Mouse (Mus musculus): Measurements from ENCODE around the gene Ptpn12.

Gene Ptpn12

DNA sequence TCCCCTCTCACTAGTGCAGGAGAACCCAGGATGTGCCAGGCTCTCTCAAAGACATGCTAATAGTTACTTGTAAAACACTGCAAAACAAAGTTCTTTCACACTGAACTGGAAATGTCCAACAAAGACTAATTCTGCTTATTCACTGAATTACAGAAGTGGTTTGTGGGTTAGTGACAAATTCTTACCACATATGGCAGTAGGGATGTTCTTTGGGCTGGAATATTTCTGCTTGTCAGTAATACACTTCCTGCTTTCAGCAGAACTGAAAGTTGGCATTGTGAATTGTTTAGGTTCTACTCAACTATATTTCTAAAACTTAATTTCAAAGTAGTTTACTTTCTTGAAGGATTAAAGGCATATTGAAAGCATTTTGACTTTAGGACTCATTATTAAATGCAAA lies 25.5 kb downstream of the Ptpn12 start:
- no peak for DNase-seq (ENCODE audit: low spot score in 2 of 2)

DNA sequence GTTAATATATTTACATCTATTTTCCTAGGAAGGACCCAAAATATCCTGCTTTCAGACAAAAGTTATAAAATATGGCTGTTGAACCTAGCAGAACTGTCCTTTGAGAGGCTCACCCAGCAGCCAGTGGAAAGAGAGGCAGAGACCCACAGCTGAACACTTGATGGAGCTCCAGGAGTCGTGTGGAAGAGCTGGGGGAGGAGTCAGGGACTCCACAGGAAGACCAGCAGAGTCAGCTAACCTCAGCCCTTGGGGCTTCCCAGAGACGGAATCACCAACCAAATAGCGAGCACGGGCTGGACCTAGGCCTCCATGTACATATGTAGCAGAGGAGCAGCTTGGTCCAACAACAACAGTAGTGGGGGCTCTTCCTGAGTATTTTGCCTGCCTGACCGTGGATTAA lies 38.6 kb downstream of the Ptpn12 start:
- no peak for DNase-seq (ENCODE audit: low spot score in 2 of 2)

DNA sequence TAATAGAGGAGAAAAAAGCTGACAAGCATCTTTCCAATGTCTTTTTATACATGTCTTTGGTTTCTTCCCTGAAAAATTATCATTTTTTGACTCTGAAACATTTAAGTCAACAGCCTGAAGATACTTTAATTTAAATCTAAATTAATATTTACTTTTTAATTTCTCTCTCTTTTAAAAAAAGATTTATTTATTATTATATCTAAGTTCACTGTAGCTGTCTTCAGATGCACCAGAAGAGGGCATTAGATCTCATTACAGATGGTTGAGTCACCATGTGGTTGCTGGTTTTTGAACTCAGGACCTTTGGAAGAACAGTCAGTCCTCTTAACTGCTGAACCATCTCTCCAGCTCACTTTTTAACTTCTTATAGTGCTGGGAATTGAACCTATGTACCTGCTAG lies 44.8 kb downstream of the Ptpn12 start:
- no peak for DNase-seq (ENCODE audit: low spot score in 2 of 2)

DNA sequence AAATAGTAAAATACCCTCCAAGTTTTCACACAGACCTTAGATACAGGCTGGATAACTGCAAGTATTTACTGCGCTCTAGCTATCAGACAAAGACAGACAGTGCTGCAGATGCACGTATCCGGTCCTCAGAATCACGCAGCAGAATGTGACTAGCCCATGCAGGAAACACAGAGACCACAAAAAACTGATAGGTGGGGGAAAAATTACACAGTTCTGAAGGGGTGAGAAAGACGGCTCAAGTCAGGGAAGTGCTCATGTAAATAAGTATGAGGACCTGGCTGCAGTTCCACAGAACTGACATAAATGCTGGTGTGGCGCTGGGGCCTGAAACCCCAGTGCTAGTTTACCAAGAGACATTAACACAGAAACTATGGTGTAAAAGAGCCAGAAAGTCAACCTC lies 53.0 kb downstream of the Ptpn12 start:
- no peak for DNase-seq (ENCODE audit: low spot score in 2 of 2)

DNA sequence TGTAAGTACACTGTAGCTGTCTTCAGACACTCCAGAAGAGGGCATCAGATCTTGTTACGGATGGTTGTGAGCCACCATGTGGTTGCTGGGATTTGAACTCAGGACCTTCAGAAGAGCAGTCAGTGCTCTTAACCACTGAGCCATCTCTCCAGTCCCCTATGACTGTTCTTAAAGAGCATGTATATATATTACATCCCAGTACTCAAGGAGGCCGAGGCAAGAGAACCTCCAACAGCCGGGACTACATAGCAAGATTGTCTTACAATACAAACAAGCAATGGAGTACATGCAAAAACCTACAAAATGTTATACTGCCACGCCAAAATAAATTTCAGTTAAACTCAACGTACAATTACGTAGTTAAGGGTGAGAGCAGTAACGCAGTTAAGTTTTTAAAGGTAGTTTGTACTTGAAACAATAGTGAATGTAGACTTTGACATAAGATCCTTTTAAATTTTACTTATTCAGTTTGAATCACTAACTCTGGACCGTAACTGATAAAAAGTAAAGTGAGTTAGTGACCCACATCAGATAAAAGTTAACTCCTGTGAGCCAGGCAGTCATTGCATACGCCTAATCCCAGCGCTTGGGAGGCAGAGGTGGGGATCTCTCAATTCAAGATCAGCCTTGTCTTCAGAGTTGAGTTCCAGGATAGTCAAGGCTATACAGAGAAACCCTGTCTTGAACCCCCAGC lies 53.9 kb downstream of the Ptpn12 start:
- DNase-seq (ENCODE audit: low spot score in 2 of 2) = no peak

DNA sequence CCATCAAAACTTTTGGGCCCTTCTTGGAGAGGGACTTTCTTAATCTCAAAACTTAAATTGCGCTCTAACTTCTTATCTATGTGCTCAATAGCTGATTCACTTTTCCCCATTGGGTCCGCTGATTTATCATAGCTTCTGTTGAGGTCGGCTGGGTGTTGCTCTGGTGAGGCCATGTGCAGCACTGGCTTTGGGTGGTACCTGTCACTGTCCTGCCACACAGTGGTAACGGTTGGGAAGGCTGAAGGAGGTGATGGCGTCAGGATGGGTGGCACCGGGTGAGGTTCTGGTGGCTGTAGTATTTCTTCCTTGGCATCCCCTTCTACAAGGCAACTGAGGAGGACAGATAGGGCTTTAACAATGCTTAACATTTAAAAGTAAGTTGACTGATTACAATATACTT lies 57.3 kb downstream of the Ptpn12 start:
- DNase-seq (ENCODE audit: low spot score in 2 of 2) = no peak

DNA sequence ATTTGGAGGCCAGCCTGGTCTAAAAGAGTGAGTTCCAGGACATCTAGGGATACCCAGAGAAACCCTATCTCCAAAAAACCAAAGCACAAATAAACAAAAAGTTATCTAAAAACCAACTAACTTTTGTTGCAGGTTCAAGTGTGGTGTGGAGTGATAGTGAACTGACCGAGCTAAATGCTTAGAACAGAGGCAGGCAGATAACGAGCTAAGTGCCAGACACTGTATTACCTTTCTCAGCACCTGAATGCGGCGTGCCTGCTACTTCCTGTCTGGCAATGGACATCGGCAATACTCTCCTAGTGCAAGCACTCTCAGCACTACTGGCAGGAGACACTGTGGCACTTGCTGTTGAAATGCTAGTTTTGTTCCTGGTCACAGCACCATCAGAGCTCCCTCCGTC lies 58.2 kb downstream of the Ptpn12 start:
- no peak for DNase-seq (ENCODE audit: low spot score in 2 of 2)

DNA sequence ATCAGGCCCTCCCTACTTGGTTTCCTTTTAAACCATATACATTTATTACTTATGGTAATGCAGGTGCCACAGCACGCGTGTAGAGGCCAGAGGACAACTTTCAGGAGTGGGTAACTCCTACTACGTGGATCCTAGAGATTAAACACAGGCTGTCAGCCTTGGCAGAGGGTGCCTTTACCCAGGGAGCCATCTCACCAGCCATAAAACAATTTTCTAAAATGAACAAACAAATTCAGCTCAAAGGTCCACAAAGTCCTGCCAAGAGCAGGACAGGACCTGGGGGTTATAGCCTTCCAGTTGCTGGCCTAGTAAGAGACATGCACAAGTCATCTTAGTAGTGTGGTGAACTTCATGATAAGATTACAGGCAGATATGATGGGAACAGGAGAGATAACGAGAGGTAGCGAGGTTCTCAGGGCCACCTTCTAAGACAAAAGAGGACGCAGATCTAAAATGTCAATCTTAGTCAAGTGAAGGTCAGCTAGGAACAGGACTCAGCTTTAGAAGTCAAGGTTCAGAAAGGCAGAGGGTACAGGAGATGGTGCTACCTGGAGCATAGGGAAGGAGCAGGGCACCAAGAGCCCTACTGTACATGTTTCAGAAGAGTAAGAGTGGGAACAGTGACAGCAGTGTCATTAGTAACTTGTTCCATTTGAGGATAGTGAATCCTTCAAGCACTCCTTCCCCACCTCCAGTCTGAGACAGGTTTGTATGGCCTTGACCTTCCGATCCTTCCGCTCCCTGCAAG lies 65.5 kb downstream of the Ptpn12 start:
- DNase-seq (ENCODE audit: low spot score in 2 of 2) = no peak

DNA sequence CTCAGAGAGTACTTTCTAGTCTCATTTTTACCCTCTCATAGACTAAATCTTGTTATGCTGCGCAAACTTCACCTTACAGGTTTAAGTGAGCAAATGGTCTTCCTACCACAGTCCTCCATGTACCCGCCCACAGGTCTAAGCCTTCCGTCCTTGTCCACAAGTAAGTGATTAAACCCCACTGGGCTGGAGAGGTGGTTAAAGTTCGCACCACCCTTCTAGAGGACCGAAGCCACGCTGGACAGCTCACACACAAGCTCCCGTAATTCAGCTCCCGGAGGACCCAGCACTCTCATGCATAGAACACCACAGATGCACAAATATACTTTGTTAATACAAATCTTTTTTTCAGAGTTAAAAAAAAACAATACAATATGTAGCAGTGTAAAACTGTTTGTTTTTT lies 69.4 kb downstream of the Ptpn12 start:
- no peak for DNase-seq (ENCODE audit: low spot score in 2 of 2)

DNA sequence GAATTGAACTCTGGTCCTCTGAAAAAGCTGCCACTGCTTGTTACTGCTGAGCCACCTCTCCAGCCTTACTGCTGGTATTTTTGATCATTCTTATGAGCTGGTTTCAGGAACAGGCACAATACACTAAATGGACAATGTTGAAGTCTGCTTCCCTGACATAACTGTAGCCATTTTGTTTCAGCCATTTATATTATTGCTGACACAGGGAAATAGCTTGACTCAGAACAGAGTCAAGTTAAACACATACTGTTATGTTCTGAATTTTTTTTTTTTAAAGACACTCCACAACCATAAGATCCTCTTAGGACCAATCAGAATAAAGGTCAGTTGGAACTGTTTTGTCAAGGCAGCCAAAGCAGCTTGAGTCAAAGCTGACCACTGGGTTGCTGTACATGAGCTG lies 72.2 kb downstream of the Ptpn12 start:
- DNase-seq (ENCODE audit: low spot score in 2 of 2) = no peak

DNA sequence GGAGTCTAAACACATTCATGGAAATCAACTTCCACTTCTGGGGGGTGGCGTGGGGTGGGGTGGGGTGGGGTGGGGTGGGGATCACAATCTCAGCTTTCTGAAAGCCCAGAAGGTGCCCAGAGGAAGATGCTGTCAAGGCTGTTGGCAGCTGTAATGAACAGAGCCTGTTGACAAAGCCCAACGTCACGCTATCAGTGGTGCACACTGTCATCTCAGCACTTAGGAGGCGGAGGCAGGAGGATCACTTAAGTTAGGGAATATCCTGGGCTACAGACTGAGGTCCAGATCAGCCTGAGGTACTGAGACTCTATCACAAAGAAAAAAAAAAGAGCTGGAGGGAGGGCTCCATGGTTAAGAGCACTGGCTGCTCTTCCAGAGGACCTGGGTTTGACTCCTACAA lies 81.0 kb downstream of the Ptpn12 start:
- DNase-seq (ENCODE audit: low spot score in 2 of 2) = no peak

DNA sequence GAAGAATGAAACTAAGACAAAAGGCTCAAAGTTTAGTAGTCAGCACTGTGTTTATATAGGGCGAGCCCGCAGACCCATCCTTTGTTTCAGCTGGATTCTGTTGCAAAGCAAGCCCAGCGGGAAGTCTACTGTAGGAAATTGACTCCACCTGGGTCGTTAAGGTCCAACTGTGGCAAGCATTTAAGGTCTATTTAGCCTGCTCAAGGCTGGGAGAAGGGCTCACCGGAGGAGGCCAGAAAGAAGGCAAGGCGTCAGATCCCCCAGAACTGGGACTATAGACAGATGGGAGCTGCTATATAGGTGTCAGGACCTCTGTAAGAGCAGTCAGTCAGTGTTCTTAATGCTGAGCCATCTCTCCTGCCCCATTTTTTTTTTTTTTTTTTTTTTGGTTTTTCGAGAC lies 81.7 kb downstream of the Ptpn12 start:
- DNase-seq (ENCODE audit: low spot score in 2 of 2) = no peak

DNA sequence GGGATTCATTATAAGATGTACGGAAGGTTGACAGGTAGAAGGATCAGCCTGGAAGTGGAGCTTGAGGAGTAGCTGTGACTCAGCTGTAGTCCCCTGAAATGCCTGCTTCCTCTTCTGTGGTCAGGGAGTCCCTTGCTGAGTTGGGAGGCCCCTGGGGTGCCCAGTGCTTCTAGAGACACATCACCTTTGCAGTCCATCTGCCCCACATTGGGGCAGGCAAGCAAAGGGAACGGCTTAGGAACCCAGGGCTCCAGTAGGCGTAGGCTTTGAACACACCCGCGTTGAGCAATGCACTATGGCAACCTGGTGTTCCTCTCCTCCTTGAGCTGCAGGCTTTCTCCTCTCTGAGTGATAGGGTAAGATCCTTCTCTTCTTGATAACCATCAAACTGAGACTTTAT lies 82.6 kb downstream of the Ptpn12 start:
- no peak for DNase-seq (ENCODE audit: low spot score in 2 of 2)

DNA sequence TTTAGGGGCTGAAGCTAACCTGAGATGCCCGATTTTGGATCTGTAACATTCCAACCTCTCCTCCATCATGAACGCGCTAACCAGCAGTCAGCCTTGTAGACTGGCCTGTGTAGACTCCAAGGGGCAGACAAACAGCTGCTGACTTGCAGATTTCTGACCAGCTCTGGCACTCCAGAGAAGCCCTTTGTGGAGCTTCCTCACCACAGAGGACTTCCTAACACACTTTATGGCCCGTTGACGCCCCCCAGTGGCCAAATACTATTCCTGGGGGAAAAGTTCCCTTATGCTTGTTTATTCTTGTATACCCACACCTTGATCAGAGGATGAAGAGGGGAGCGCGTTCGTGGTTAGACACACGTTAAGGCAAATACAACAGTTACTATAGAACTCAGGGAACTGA lies 86.7 kb downstream of the Ptpn12 start:
- peak in 1 of 2 experiments; percentile 8 for DNase-seq (ENCODE audit: low spot score in 2 of 2)

DNA sequence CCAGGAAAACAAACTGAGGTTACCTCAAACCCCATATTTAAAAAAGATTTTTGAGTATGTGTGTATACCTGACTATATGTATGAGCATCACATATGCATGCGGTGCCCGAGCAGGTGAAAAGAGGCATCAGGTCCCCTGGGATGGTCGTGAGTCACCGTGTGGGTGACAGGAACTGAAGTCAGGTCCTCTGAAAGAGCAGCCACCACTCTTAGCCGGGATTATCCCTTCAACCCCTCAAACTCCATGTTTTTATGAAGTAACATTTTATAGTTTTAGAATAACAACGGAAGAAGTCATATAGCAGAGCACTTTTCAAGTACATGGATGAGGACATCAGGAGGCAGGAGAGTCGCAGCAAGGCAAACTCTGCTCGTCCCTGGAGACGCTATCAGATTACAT lies 87.2 kb downstream of the Ptpn12 start:
- DNase-seq (ENCODE audit: low spot score in 2 of 2) = no peak

DNA sequence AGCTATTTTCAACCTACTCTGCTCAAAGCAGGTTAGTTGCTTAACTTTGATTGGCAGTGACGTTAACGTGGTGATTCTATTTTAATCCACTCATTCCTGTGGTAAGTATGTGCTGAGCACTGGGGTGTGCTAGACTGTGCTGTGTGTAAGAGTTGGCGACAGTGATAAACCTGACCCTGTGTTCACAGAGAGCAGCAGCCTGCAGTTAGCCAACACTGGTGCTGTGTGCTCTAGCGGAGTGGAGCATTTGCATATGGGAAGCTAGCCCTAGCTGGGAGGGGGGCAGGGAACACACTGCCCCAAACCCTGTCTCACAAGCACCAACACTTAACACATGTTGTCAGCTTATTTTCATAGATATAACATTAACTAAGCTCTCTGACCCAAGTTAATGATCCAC lies 87.8 kb downstream of the Ptpn12 start:
- DNase-seq (ENCODE audit: low spot score in 2 of 2) = no peak

DNA sequence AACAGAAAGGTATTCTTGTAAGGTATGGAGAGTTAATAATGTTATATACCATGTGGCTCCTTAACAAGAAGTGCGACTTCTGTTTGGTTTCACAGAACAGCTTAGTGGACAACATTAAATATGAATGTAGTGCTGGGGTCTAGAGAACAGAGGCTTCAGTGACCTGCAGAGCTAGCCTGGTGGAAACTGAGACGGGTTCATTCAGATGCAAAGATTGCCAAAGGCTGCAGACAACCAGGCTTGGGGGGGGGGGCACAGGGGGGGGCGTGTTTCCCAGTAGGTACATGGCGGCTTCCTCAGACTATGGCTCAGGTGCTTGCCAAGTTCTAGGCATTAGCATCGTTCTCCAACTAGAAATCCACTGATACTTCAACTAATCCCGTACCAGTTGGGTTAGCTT lies 91.3 kb downstream of the Ptpn12 start:
- no peak for DNase-seq (ENCODE audit: low spot score in 2 of 2)

DNA sequence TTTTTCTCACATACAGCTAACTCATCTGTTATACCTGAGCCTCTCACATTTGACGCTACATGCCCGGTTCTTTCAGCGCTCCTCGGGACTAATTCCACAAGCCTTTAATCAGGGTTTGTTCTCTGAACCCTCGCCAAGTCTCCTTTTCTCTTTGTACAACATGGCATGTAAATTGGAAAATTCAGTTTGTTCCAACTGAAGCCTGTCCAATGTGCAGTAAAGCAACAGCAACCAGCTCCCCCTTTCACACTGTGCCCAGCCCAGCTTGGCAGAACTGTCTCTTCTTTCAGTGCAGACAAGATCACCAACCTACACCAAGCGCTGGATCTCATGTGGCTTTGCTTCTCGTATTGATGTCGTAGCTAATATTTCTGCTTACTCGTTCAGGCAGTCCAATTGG lies 92.4 kb downstream of the Ptpn12 start:
- no peak for DNase-seq (ENCODE audit: low spot score in 2 of 2)

DNA sequence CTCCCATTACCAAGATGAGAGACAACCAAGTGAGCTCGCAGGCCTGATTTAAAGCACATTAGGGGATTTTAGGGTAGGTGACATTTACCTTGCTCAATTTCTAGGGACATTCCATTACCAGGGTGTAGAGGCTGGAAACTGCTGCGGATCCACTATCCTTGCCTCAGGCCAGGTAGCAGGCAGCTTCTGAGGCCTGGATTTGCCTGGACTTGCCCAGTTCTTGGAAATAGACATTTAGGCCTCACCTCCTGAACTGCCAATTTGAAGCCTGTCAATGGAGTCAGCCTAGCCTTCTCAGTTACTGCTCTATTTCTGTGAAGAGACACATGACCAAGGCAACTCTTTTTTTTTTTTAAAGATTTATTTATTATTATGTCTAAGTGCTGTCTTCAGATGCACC lies 94.8 kb downstream of the Ptpn12 start:
- DNase-seq (ENCODE audit: low spot score in 2 of 2) = no peak

DNA sequence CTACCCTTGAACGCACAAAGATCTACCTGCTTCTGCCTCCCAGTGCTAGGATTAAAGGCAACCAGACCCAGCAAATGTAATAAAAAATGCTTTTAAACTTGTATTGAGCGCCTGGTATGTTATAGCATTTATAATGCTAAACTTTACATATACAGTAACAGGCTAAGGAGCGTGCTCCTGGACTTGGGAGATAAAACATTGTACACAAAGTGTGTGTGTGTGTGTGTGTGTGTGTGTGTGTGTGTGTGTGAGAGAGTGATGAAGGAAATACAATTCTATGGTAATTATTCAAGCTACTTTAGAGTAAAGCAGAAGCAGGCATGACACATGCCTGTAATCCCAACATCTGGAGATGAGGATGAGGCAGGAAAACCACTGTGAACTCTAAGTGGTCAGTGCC lies 99.4 kb downstream of the Ptpn12 start, which contains the start of gene Rsbn1l:
Rsbn1l (minus strand) TSS at position 101 of the 400 bp plus-strand sequence.
- DNase-seq (ENCODE audit: low spot score in 2 of 2) = no peak

DNA sequence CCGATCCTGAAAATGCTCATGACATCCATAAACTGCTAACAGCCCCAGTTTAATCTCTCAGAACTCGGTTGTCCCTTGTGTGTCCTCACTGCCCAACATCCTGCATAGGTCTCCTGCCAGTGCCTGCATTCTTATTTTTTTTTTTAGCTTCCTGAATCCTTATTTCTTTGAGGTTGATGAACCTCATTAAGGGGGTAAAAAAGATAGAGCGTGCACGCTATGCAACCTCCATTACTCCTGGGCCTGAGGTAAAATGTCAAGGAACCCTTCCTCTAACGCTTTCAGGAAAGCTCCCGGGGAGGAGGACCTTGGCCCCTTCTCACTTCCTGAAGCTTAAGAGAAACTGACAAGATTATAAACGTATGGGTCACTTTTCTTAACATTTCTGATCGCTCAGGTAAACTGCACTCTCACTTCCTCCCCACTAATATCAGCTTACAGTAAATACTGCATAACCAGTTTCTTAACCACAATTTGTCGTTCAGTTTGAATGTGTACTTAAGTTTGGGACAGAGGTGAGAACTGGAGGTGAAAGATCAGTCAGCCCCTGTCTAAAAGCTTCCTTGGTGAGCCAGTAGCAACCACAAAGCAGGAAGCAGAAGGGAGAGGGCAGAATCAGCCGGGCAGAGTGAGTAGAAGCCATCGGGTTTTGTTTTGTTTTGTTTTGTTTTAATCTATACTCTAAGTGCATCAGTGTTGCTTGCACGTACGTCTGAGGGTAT lies 100.4 kb downstream of the Ptpn12 start:
- no peak for DNase-seq (ENCODE audit: low spot score in 2 of 2)

DNA sequence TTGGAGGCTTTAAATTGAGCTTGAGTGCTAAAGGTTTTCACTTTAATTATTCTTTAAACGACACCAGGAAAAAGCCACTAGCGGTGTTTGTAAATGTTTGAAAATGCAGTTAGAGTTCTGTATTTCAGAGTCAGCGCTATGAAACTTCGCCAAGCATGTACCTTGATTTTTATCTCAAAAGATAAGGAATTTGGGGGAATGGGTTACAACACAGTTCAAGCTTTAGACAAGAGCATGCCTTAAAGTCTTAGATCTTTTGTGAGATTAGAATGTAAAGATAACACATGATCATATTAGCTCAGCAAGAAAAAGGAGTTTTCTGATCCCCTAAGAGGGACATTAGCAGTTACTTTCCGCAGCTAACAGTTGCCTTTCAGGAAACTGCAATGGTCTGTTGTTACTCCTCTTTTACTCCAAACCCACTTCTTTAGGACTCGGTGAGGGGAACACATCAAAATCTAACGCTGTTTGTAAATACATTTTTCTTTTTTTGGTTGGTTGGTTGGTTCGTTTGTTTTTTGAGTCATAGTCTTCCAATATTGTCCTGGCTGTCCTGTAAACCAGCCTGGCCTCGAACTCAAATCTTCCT lies 103.3 kb downstream of the Ptpn12 start:
- DNase-seq (ENCODE audit: low spot score in 2 of 2) = no peak

Data from frontal cortex, postnatal 25 days (tissue).